Mouse (Mus musculus) thymus, adult 2 months (tissue): ENCODE data around the gene Gm19935.

ENCODE experiments used
- CTCF ChIP-seq: fragments of 200-500 bp; IDR thresholded peaks from 2 replicates; pipeline ENCODE4 v1.5.1; 2012; ENCODE audit warnings: mild to moderate bottlenecking, control low read depth, low read length, moderate library complexity, borderline replicate concordance; ENCODE audit not compliant: control insufficient read depth, poor library complexity, insufficient read depth; ENCODE audit errors: extremely low read depth
- POLR2A ChIP-seq: fragments of 200-500 bp; IDR thresholded peaks from 2 replicates; pipeline ENCODE4 v1.6.1; 2012; ENCODE audit warnings: mild to moderate bottlenecking, low read length, control low read depth, moderate library complexity; ENCODE audit not compliant: control insufficient read depth, poor library complexity, insufficient read depth; ENCODE audit errors: extremely low read depth

DNA sequence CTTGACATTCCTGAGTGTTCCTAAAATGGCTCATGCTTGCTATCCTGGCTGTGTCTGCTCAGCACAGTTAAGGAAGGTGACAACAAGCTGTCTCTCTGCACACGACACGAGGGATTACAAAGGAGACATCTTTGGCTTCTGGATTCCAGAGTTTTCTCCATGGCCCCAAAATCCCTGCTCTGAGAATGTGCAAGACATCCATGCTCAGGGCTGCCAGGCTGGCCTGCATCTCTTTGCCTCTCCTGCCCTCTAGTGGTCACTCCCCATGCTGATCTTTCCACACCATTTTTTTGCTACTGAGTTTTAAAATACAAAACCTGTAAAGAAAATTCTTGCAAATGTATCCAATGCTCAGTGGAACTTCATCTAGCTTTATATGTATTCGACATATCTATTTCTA is 23.5 kb downstream of the Gm19935 start:
- TF ChIP-seq POLR2A: no peak
- peak; percentile 73; the same call in 1 of the 2 replicates for TF ChIP-seq CTCF
